Mouse (Mus musculus) limb, embryonic 10.5 days (tissue): Measurements from ENCODE around the gene Myom1. TPM values are rescaled to one million over a fixed set of nuclear protein-coding genes. Genes with fewer than 3 reads are reported as not detected.

Experiments
- DNase-seq: peaks from one replicate; pipeline ENCODE4 v3.0.0-alpha.2; 2017; ENCODE audit warnings: low spot score
- H3K27ac ChIP-seq: fragments of 300-500 bp; sonication (generic); 2 replicates; pipeline ENCODE4 v1.5.1; 2016; ENCODE audit warnings: mild to moderate bottlenecking
- H3K27me3 ChIP-seq: fragments of 300-500 bp; sonication (generic); 2 replicates; pipeline ENCODE4 v1.6.1; 2016; ENCODE audit warnings: low read depth, mild to moderate bottlenecking; ENCODE audit not compliant: poor library complexity, severe bottlenecking
- H3K36me3 ChIP-seq: fragments of 300-500 bp; sonication (generic); 2 replicates; pipeline ENCODE4 v1.6.1; 2016; ENCODE audit warnings: mild to moderate bottlenecking, moderate library complexity
- H3K4me1 ChIP-seq: fragments of 300-500 bp; sonication (generic); 2 replicates; pipeline ENCODE4 v1.6.1; 2016
- H3K4me3 ChIP-seq: fragments of 300-500 bp; sonication (generic); 2 replicates; pipeline ENCODE4 v1.5.1; 2016; ENCODE audit warnings: mild to moderate bottlenecking, moderate library complexity
- H3K9me3 ChIP-seq: fragments of 300-500 bp; sonication (generic); replicated peaks from 2 replicates; pipeline ENCODE4 v1.6.1; 2016; ENCODE audit warnings: mild to moderate bottlenecking
- WGBS: fragments of 180-500 bp; shearing (Covaris S2); methylation state at CpG from one replicate; pipeline ENCODE4 v1.1.7; 2016; 5-methylcytosine and 5-hydroxymethylcytosine counted together
- polyA plus RNA-seq: library from polyadenylated mRNA; unstranded; fragments of >200 nt; fragmentation: Nextera tagmentation; extraction: Ambion mirVana; gene quantifications from 2 replicates; pipeline ENCODE4 v1.2.1, GENCODE M21; 2016

Gene Myom1
- polyA plus RNA-seq, 1 experiment from 2014 or later, result 4.2 TPM

DNA sequence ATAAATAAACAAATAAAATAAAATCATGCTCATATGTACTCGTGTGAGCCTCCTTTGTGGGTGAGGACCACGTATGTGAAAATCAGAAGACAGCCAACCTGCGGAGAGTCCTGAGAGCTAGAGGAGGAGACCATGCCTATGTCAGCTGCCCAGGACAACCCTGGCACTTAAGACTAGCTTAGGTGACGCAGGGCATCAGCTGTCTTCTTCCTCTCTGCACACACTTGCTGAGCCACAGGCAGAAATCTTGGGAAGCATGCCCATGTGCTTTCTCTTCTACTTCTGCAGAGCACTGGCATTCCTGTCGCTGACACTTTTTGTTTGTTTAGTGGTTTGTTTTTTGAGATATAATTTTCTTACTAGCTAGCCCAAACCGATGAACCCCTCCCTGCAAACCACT, 6.9 kb upstream of the Myom1 start:
- Histone ChIP-seq H3K4me1 (peaks cover 30% of the 10 kb centered on the region), H3K27ac (no peak overlapping the region), H3K27me3 (no peaks in the 10 kb centered on the region), H3K36me3 (peaks cover 60% of the 10 kb centered on the region), H3K4me3 (no peak overlapping the region), H3K9me3 (no peaks in the 10 kb centered on the region)
- no peak for DNase-seq
- WGBS, result 95% methylated on average over 6 of the region's 6 CpGs

DNA sequence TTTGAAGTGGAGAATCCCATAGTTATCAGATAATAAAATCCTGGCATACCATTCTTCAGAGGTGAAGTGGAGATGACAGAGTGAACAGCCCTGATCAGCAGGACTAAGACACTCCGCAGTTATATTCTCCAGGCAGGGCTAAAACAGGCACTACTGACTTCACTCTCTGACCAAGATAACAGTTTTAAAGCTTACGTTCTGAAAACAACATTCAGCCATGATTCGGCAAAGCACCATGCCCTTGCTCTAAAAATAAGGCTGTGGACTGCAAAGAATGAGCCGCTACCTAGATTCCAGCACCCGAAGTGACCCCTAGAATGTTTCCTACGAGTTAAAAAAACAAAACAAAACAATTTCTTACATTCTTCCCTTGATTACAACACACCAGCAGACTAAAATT, 4.6 kb upstream of the Myom1 start:
- 90% methylated on average over 6 of the region's 6 CpGs for WGBS
- DNase-seq, result no peak
- no peaks in the 10 kb centered on the region for H3K9me3 ChIP-seq
- peaks cover 48% of the 10 kb centered on the region for H3K36me3 ChIP-seq
- peaks cover 25% of the 10 kb centered on the region for H3K4me1 ChIP-seq
- no peak overlapping the region for H3K4me3 ChIP-seq
- H3K27me3 ChIP-seq, result no peaks in the 10 kb centered on the region
- H3K27ac ChIP-seq, result no peak overlapping the region

DNA sequence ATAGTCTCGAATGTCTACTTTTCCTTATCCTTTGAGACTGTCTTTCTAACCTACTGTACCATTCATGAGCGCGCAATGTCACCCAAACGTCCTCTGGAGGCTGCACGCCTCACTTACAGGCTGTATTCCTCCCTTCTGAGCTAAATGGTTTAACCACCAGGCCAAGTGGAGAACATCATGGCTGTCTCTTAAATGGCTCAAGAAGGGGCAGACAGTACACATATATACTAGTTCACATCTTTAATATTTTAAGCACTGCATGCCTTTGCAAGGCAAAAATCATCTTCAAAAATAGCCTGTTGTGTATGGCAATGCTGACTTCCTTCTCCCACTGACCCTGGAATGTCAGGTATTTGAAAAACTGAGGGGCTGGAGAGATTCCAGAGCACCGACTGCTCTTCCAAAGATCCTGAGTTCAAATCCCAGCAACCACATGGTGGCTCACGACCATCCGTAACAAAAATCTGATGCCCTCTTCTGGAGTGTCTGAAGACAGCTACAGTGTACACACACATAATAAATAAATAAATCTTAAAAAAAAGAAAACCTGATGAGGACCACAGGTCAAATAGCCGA, 3.9 kb upstream of the Myom1 start:
- Histone ChIP-seq H3K4me3 (no peak overlapping the region), H3K4me1 (peaks cover 32% of the 10 kb centered on the region)
- WGBS, result 91% methylated on average over 9 of the region's 9 CpGs

DNA sequence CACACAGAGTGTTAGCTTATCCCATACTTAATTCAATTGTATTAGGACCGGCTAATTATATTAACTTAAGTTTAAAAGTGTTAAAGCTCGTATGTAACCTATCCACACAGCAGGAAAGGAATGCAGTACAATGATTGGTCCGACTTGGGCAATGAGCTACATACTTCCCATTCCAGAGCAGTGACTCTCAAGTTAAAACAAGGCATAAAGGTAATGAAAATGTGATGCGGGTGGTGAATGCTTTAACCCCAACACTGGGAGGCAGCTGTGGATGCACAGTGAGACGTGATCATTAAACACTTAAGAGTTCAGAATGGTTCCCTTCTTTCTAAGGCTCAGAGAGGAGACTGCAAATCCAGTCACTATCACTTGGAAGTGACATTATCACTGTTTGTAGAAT, 3.2 kb upstream of the Myom1 start:
- Histone ChIP-seq H3K36me3 (peaks cover 34% of the 10 kb centered on the region), H3K4me1 (peaks cover 34% of the 10 kb centered on the region), H3K9me3 (no peaks in the 10 kb centered on the region), H3K27ac (no peak overlapping the region), H3K27me3 (no peaks in the 10 kb centered on the region), H3K4me3 (no peak overlapping the region)
- no peak for DNase-seq
- WGBS, result 67% methylated on average over 5 of the region's 5 CpGs

More for the DNA sequence above, 3.9 kb upstream of the Myom1 start:
- H3K9me3 ChIP-seq, result no peaks in the 10 kb centered on the region
- H3K27ac ChIP-seq, result no peak overlapping the region
- H3K27me3 ChIP-seq, result no peaks in the 10 kb centered on the region
- peaks cover 41% of the 10 kb centered on the region for H3K36me3 ChIP-seq
- DNase-seq, result no peak

DNA sequence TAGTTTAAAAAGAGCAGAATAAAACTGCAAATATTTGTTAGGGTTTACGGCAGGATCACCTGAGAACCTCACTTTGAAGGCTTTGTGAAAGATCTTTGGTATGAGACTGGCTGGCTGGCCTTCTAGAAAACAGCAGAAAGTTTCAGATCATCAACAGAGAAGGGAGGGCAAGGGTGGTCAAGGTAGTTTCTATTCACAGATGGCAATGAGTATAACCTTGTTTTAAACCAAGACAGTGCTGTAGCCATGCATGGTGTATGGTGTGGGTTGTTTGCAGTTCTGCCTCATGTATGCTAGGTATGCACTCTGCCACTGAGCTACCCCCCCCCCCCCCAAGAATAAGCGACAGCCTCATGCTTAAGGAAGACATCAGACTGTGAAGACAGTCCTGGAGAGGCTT, 2.2 kb upstream of the Myom1 start:
- H3K27me3 ChIP-seq, result no peaks in the 10 kb centered on the region
- H3K4me3 ChIP-seq, result peak overlapping the region; percentile 91
- no peaks in the 10 kb centered on the region for H3K9me3 ChIP-seq
- H3K27ac ChIP-seq, result no peak overlapping the region
- WGBS, result 76% methylated on average over 2 of the region's 2 CpGs
- H3K4me1 ChIP-seq, result peaks cover 34% of the 10 kb centered on the region
- no peak for DNase-seq
- H3K36me3 ChIP-seq, result peaks cover 24% of the 10 kb centered on the region

DNA sequence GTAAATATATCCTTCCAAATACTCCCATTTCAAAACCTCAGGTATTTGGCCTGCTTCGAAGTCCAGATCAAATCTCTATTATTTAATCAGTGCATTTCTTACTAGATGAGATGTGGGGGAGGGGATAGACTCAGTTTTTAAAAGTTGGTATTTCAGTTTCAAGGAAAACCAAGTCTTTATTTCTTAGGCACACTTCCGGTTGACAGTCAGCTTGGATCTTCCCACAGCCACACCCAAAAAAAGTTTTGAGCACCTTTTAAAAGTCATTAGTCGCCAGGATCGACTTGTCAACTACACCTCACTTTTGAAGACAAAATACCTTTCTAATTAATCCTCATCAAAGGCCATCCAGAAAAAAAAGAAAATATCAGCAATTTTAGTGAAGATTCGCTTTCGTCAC, 1.4 kb upstream of the Myom1 start:
- Histone ChIP-seq H3K27me3 (no peaks in the 10 kb centered on the region), H3K27ac (peak overlapping the region; percentile 100), H3K9me3 (no peaks in the 10 kb centered on the region), H3K36me3 (peaks cover 15% of the 10 kb centered on the region), H3K4me3 (peak overlapping the region; percentile 91), H3K4me1 (peaks cover 34% of the 10 kb centered on the region)
- 13% methylated on average over 6 of the region's 6 CpGs for WGBS
- DNase-seq, result no peak

DNA sequence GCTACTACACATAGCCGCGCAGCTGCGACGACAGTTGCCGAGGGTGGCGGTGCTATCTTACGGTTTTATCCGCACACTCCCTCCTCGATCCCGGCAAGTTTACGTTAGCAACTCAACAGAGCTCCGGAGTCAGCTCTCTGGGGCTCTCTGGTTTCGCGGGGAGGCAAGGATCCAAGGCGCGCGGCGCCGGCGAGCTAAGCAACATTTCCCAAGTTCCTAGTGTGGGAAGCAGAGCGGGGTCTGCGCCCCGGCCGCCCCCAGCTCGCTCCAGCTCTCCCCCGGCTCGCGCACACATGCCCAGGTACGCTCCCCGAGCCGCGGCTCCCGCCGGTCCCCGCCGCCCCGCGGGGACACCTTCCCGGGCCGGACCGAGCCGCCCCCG, 743 bp upstream of the Myom1 start:
- peak overlapping the region; percentile 100 for H3K27ac ChIP-seq
- no peaks in the 10 kb centered on the region for H3K27me3 ChIP-seq
- no peaks in the 10 kb centered on the region for H3K9me3 ChIP-seq
- H3K4me3 ChIP-seq, result peak overlapping the region; percentile 91
- no peak for DNase-seq
- H3K36me3 ChIP-seq, result peaks cover 9% of the 10 kb centered on the region
- peaks cover 34% of the 10 kb centered on the region for H3K4me1 ChIP-seq
- under 1% methylated on average over 43 of the region's 43 CpGs for WGBS

DNA sequence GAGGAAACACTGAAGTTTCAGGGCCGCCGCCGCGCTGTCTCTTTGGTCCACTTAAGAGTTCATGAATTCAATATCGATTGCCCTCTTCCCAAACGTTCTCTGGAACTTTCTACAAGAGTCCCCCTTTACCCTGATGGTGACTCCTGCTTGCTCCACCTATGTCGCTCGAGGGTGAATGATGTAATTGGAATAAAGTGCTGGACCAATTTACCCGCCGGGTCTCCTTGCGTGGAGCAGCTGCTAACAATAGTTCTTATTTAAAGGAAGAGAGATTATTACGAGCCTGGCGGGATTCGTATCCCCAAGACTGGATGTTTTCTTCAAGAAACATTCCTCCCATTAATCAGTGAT, 286 bp downstream of the Myom1 start, which contains the start of gene Myl12a:
Gene Myl12a (minus strand): TSS at position 135 of the 351 bp plus-strand sequence.
- H3K27ac ChIP-seq, result peak within 1 kb of the TSS; percentile 100
- H3K36me3 ChIP-seq, result peaks cover 8% of the 10 kb centered on the region; the same call in 1 of the 2 replicates
- peaks cover 34% of the 10 kb centered on the region for H3K4me1 ChIP-seq
- no peaks in the 10 kb centered on the region for H3K27me3 ChIP-seq
- no peaks in the 10 kb centered on the region for H3K9me3 ChIP-seq
- H3K4me3 ChIP-seq, result peak within 1 kb of the TSS; percentile 91
- 11% methylated on average over 14 of the region's 14 CpGs for whole genome bisulfite sequencing
- DNase-seq, result no peak

DNA sequence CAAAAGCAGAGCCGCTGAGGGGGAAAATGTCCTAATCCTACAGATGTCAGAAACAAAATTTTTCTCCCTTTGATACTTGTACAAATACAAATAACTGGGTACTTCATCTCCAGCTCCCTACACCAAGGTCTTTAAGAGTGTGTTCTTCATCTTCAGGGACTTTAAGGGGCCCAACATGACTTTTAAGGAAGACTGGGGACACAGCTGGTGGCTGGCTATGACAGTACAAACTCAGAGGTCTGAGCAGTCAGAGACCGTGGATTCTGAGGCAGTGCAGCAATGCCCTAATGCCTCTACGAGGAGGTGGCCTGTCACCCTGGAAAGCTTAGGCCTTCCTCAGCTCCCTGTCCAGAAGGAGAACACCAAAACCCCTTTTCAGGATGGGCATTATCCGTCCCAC, 679 bp downstream of the Myom1 start:
- Histone ChIP-seq H3K36me3 (peaks cover 8% of the 10 kb centered on the region; the same call in 1 of the 2 replicates), H3K27ac (peak overlapping the region; percentile 100), H3K4me3 (peak overlapping the region; percentile 91; the same call in 1 of the 2 replicates), H3K4me1 (peaks cover 34% of the 10 kb centered on the region), H3K27me3 (no peaks in the 10 kb centered on the region), H3K9me3 (no peaks in the 10 kb centered on the region)
- 65% methylated on average over 4 of the region's 4 CpGs for WGBS
- DNase-seq, result no peak

DNA sequence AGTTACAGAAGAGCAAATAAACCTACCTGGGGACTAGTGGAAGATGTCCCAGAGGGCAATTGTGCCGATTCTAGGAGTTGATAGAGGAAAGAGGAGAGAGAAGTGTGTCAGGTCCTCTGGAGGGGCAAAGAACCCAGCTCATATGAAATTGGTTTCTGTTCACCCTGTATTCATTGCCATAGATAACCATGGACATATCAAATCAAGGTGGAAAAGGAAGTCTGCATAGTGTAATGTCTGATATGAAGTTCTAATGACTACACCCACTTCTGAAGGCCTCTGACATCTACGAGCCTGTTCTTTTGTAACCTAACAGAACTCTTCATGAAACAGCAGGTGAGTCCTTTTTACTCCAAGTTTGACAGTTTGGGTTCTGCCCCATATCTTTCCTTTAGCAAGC, 1.3 kb downstream of the Myom1 start:
- Histone ChIP-seq H3K4me1 (peaks cover 34% of the 10 kb centered on the region), H3K36me3 (peaks cover 8% of the 10 kb centered on the region; the same call in 1 of the 2 replicates), H3K27ac (peak overlapping the region; percentile 100; the same call in 1 of the 2 replicates), H3K9me3 (no peaks in the 10 kb centered on the region), H3K27me3 (no peaks in the 10 kb centered on the region), H3K4me3 (no peak overlapping the region)
- DNase-seq, result no peak
- WGBS, result 85% methylated on average over 2 of the region's 2 CpGs

DNA sequence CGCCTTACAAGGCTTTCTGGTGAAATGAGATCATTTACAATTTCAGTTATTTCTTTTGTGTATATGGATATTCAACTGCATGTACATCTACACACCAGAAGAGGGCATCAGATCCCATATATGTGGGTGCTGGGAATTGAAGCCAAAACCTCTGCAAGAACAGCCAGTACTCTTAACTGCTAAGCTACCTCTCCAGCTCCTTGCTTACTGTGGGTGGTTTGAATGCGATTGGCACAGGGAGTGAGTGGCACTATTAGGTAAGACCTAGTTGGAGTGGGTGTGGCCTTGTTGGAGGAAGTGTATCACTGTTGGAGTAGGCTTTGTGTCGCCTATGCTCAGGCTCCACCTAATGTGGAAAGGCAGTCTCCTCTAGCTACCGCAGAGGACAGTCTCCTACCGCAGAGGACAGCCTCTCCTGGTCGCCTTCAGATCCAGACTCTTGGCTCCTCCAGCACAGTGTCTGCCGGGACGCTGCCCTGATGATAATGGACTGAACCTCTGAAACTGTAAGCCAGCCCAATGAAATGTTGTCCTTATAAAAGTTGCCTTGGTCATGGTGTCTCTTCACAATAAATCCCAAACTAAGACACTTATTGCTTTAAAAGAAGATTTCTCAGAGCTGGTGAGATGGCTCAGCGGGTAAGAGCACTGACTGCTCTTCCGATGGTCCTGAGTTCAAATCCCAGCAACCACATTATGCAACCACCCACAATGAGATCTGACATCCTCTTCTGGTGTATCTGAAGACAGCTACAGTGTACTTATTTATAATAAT, 1.9 kb downstream of the Myom1 start:
- DNase-seq, result no peak

DNA sequence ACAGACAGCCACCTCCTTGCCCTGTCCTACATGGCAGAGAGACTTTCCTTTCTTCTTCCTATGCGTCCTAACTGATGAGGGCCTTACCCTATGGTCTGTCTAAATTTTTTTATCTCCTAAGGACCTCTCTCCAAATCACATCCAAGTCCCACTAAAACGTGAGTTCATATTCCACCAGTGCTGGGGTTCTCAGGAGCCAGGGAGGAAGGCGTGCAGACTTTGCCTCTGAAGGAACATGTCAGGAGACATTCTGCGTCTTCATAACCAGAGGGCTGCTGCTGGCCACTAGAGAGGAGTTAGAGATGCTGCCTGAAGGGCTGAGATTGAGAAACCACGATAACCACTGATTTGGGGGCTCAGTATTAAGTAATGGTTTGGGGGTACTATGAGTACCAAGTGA, 4.5 kb downstream of the Myom1 start:
- 87% methylated on average over 5 of the region's 5 CpGs for WGBS
- no peak for DNase-seq
- peaks cover 16% of the 10 kb centered on the region for H3K4me1 ChIP-seq
- H3K9me3 ChIP-seq, result no peaks in the 10 kb centered on the region
- no peak overlapping the region for H3K4me3 ChIP-seq
- no peak overlapping the region for H3K27ac ChIP-seq
- H3K36me3 ChIP-seq, result no peaks in the 10 kb centered on the region
- H3K27me3 ChIP-seq, result no peaks in the 10 kb centered on the region

More for the DNA sequence above, 1.9 kb downstream of the Myom1 start:
- Histone ChIP-seq H3K9me3 (no peaks in the 10 kb centered on the region), H3K4me3 (no peak overlapping the region), H3K27me3 (no peaks in the 10 kb centered on the region), H3K4me1 (peaks cover 30% of the 10 kb centered on the region), H3K36me3 (peaks cover 5% of the 10 kb centered on the region; the same call in 1 of the 2 replicates), H3K27ac (peak overlapping the region; percentile 100; the same call in 1 of the 2 replicates)
- WGBS, result 94% methylated on average over 10 of the region's 10 CpGs

DNA sequence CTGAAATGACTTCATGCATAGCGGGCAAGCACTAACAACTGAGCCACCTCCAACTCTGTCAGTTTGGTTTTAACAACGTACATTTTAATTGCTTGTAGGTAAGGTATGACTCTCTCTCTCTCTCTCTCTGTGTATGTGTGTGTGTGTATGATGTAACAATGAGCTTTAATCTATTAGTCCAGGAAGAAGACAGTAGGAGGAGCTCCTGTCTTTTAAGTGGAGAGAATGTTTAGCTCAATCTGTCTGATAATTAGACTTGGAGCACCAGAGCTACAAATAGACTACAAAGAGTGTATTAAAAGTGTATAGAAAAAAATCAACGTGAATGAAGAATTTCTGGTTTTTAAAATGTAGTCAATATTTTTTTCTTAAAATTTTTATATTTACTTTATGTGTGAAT, 6.2 kb downstream of the Myom1 start:
- no peak overlapping the region for H3K4me3 ChIP-seq
- H3K36me3 ChIP-seq, result no peaks in the 10 kb centered on the region
- no peak overlapping the region for H3K27ac ChIP-seq
- DNase-seq, result no peak
- H3K4me1 ChIP-seq, result peaks cover under 1% of the 10 kb centered on the region; the same call in 1 of the 2 replicates
- 90% methylated on average over 3 of the region's 3 CpGs for WGBS
- no peaks in the 10 kb centered on the region for H3K9me3 ChIP-seq
- no peaks in the 10 kb centered on the region for H3K27me3 ChIP-seq
